Mouse (Mus musculus): ENCODE measurements around the gene Stx8.

The Stx8 gene

DNA sequence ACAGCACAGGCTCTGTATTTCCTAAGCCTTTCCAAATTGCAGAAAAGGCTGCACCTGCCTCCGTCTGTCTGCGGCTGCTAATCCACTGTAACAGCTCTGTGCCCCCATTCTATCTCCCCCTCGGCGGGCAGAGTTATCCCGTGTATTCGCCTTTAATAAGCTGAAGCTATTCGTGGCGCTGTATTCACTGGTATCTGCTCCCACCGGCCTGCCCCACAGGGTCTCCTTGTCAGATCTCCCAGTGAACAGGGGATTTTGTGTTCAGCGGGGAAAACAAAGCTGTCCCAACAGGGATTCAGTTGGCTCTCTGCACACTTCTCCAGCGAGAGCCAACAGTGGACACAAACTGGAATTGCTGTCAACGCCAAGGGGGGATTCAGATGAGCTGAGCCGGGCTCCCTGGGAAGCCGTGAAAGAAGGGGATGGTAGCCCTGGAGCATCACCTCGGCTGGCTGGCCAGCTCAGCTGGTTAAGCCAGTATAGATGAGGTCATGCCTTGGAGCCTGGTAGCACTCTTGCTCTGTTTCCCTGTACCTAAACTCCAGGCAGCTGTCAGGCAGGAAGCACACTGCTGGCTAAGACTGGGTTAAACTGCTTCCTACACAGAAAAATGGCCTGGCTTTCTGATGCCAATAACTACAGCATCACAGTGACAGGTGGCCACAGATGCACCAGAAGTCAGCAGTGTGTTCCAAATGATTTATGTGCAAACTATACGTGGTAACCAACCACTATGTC is 278.4 kb downstream of the Stx8 start:
- DNase-seq = no peak

DNA sequence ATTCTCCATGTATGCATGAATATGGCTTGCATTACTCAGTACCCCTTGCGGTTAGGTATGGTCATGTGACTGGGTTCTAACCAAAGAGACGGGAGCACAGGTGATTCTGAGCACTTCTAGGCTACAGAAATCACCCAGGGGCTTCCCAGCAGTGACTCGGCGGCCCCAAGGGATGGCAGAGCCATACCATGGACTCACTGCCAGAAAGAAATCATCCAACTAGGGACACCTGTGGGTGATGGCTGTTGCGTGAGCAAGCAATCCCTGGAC is 278.9 kb downstream of the Stx8 start:
- DNase-seq = no peak

DNA sequence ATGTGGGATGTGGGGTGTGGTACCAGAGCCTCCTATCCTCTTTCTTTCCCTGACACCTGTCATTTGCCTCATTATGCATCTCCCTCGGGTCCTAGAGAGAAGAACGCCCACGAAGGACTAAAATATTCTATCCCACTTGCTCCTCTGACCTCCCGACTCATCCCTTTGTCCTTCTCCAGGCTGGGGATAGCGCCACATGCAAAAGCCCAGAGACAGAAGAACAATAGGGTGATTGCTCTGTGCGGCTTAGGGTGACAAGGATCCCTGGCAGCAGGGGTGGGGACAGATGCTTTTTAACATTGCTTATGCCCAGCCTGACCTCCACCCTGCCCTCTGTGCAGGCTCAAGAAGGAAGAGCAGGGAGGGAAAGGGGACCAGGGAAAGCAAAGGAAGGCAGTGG is 281.9 kb downstream of the Stx8 start:
- DNase-seq = no peak

DNA sequence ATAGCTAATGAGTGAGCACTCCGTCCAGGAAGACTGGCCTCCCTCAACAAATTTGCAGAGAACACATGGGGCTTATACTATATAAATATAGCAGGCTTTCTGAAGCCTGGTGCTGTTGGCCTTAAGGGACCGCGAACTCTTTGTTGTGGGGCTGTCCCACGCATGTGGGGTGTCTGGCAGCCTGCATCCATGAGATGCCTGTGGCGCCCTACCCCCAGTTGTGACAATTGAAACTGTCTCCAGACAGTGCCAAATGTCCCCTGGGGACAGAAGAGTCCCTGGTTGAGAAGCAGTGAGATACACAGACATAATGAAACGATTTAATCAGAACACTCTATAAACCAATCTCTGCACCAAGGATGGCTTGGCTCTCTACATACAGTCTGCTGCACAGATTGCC is 284.1 kb downstream of the Stx8 start:
- DNase-seq = no peak

DNA sequence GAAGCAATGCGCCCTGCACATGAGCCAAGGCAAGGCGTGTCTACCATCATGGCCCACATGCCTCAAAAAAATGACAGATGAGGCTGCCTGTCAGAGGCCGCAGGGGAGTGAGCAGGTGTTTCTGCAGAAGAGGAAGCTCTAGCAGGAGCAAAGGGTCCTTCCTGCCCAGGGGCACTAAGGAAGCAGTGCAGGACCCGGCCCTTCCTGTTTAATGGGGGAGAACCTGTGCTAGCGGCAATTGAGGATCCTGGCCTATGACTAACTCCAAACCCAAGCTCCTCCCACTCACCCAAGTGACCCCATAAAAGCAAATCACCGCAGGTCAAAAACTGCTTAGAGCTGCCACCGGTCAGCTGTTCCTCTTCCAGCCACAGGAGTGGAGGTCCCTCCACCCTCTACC is 287.5 kb downstream of the Stx8 start:
- no peak for DNase-seq
